Mouse (Mus musculus): ENCODE measurements around the gene Car2. TPM values are rescaled to one million over a fixed set of nuclear protein-coding genes. Genes with fewer than 3 reads are reported as not detected.

Car2 gene
- 100 to 1,000 TPM; 115 to 135 TPM for total RNA-seq (2021)

DNA sequence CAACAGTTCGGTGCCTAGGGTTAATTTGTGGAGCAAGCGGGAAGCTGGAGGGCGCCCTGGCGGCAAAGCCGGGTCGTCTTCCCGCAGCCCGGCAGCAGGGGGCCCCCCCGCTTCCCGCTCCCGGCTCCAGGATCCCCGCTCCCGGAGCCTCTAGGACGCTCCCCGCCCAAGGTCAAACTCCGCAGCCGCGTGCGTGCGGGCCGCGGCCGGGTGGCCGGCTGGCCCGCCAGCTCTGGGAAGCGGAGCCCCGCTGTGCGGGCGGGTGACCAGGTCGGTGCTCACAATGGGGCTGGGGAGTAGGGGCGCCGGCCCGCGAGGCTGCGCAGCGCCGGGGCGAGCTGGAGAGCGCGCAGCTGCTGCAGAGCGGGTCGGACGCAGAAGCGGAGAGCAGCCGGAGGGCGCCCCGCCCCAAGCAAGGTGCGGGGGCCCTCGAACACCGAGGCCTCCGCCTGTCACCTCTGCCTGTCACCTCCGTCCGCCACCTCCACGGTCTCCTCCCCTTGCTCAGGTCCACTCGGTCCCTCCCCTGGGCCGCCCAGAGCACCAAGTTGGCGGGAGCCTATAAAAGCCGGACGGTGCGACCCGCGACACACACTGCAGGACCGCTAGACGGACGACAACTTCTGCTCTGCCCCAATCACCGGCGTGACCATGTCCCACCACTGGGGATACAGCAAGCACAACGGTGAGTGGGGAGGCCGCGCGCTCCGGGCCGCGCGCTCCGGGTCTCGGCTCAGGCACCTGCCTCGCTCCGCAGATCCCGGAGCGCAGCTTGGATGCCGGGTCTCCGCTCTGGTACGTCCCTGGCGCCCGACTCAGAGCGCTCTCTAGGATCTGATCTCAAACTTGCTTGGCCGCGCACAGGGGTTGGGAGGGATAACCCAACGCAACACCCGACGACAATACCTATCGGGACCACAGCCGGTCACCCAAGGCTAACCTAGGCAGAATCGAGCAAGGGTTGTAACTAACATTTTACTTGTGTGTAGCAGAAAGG lies at the start of gene Car2:
TSS of gene Car2 (plus strand) at position 172 of the 997 bp plus-strand sequence.
- peak; percentile 64 to 67 for DNase-seq (ENCODE audit: extremely low spot score in 1 of 2, low spot score in 1 of 2)

GRCm38 (mm10) chr3:14838936-14839335 lies 47.1 kb upstream of the Car2 start:
- no peak for DNase-seq (ENCODE audit: extremely low spot score in 1 of 2, low spot score in 1 of 2)

- no peak for DNase-seq (ENCODE audit: extremely low spot score in 1 of 2, low spot score in 1 of 2)
Measured at GRCm38 (mm10) chr3:14839466-14840118, 46.5 kb upstream of the Car2 start.

GRCm38 (mm10) chr3:14848587-14849254 lies 37.4 kb upstream of the Car2 start:
- DNase-seq (ENCODE audit: extremely low spot score in 1 of 2, low spot score in 1 of 2) = no peak

- DNase-seq (ENCODE audit: extremely low spot score in 1 of 2, low spot score in 1 of 2) = no peak
Measured at GRCm38 (mm10) chr3:14853966-14854365, 32.1 kb upstream of the Car2 start.

GRCm38 (mm10) chr3:14854446-14854845 lies 31.6 kb upstream of the Car2 start:
- DNase-seq (ENCODE audit: extremely low spot score in 1 of 2, low spot score in 1 of 2) = no peak

GRCm38 (mm10) chr3:14857874-14858273 lies 28.2 kb upstream of the Car2 start:
- DNase-seq (ENCODE audit: extremely low spot score in 1 of 2, low spot score in 1 of 2) = no peak

GRCm38 (mm10) chr3:14860291-14860690 lies 25.8 kb upstream of the Car2 start:
- DNase-seq (ENCODE audit: extremely low spot score in 1 of 2, low spot score in 1 of 2) = no peak

DNA sequence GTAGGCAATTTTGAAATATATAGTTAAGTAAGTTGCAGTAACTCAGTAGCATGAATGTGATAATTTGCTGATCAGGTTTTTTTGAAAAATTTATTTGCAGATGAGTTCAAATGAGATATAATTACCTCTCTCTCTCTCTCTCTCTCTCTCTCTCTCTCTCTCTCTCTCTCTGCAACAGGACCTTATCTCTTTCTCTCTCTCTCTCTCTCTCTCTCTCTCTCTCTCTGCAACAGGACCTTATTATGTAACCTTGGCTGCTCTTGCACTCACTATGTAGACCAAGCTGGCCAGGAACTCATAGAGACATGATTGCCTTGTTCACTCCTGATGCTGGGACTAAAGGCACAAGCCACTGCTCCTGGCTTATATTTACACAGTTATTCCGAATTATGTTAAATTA lies 24.9 kb upstream of the Car2 start:
- no peak for DNase-seq (ENCODE audit: extremely low spot score in 1 of 2, low spot score in 1 of 2)

DNA sequence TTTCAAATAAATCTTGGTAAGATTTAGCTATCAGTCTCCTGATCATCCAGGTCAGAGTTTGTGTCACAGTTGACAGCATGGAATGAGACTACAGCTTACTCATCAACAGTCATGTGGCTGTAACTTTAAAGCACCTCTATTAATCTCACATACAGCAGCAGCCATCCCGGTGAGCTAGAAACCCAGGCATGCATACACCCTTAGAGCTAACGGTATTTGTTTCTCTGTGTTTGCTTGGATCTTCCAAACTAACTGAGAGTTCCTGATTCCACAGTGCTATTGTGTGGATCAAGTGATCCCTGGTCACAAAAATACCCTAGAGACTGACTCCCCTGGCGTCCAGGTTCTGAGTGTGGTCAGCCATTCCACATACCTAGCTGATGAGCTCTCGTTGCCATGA lies 24.3 kb upstream of the Car2 start:
- DNase-seq (ENCODE audit: extremely low spot score in 1 of 2, low spot score in 1 of 2) = no peak

- DNase-seq (ENCODE audit: extremely low spot score in 1 of 2, low spot score in 1 of 2) = no peak
Measured at GRCm38 (mm10) chr3:14862654-14863021, 23.4 kb upstream of the Car2 start.

GRCm38 (mm10) chr3:14863022-14863711 lies 22.9 kb upstream of the Car2 start, which contains the start of gene Car3:
Gene Car3 (plus strand): TSS chr3:14863512.
- DNase-seq (ENCODE audit: extremely low spot score in 1 of 2, low spot score in 1 of 2) = peak in 1 of 2 experiments; percentile 14

DNA sequence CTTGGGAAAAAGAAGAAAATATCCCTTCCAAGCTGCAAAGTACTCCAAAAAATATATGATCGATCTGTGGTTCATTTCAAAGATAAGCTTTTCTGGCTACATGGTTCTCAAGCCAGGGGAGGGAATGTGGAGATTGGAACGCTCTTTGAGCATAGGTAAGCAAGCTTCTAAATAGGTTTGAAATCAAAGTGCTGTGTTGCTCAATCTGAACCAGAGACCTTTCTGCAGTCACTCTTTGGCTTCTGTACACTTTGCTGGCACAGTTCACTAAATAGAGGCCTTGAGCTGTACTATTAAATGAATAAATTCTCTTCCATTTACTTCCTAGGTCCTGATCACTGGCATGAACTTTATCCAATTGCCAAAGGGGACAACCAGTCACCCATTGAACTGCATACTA lies 22.2 kb upstream of the Car2 start:
- no peak for DNase-seq (ENCODE audit: extremely low spot score in 1 of 2, low spot score in 1 of 2)

- no peak for DNase-seq (ENCODE audit: extremely low spot score in 1 of 2, low spot score in 1 of 2)
Measured at GRCm38 (mm10) chr3:14865941-14866340, 20.1 kb upstream of the Car2 start.

DNA sequence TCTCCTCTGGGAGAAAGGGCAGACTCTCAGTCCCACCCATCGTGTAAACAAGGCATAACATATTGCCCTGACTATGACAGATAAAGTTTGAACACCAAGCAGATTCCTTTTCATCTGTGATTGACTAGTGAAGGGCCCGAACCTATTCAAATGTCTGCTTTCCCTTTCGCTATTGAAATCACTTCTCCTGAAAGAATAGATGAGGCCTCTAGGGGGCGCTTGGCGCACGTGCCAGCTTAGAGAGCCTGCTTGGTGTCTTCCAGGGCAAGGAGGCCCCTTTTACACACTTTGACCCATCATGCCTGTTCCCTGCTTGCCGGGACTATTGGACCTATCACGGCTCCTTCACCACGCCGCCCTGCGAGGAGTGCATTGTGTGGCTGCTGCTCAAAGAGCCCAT lies 16.3 kb upstream of the Car2 start:
- DNase-seq (ENCODE audit: extremely low spot score in 1 of 2, low spot score in 1 of 2) = peak; percentile 30 to 70

DNA sequence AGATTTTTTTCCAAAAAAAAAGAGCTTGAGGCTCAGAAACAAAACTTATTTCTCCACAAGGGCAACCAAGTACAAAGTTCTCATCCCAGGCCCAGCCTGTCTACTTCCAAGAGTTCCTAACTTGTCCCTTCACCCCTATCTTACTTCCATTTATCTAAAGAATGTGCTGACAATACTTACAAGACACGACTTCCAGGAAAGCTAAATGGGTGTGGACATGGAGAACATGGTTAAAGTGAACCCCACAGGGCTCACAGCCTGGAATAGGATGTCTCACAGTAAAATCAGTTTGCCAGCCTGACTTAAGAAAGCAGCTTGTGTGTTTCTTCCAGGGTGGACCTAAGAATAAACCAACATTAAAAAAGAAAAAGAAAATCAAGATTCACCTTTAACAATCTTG lies 15.5 kb upstream of the Car2 start:
- no peak for DNase-seq (ENCODE audit: extremely low spot score in 1 of 2, low spot score in 1 of 2)

DNA sequence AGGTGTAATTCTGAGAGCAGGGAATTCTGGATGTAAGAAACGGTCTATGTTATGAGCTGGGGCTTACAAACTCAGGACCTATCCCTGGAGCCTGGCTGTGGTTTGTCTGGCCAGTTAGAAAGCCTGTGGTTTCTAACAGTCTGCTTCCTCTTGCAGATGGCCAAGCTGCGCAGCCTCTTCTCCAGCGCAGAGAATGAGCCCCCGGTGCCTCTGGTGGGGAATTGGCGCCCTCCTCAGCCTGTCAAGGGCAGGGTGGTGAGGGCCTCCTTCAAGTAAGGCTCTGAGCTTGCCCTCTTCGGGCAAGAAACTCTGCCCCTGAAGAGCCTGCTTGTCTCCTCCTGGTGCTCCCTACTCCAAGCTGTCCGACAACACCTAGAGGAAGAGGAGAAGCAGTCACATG lies 14.7 kb upstream of the Car2 start:
- DNase-seq (ENCODE audit: extremely low spot score in 1 of 2, low spot score in 1 of 2) = no peak

- DNase-seq (ENCODE audit: extremely low spot score in 1 of 2, low spot score in 1 of 2) = no peak
Measured at GRCm38 (mm10) chr3:14874402-14875040, 11.6 kb upstream of the Car2 start.

- no peak for DNase-seq (ENCODE audit: extremely low spot score in 1 of 2, low spot score in 1 of 2)
Measured at GRCm38 (mm10) chr3:14876325-14876918, 9.7 kb upstream of the Car2 start.

Data from layer of hippocampus, postnatal 25 days (tissue).